Mouse (Mus musculus) MEL (cell line): ENCODE results near the gene Tfap4. TPM values are rescaled to one million over a fixed set of nuclear protein-coding genes. Genes with fewer than 3 reads are reported as not detected.

Experiments used
- DNase-seq: peaks from one replicate; pipeline ENCODE4 v3.0.0; 2011; ENCODE audit warnings: low read depth, low spot score
- H3K27ac ChIP-seq: 2 replicates; pipeline ENCODE4 v1.5.1; 2012; ENCODE audit warnings: low read depth, mild to moderate bottlenecking, control low read depth, low read length, moderate library complexity; ENCODE audit not compliant: control insufficient read depth
- H3K27me3 ChIP-seq, 2 experiments: fragments of 150-350 bp in 1 of 2; sonication (generic) in 1 of 2; 2 replicates each; pipeline ENCODE4 v1.6.1; 2012; ENCODE audit warnings: low read length in 2 of 2, mild to moderate bottlenecking in 2 of 2, improper control_type of control experiment in 1 of 2, moderate library complexity in 1 of 2; ENCODE audit not compliant: insufficient read depth in 2 of 2, control insufficient read depth in 1 of 2
- H3K36me3 ChIP-seq, 2 experiments: 2 replicates each; pipeline ENCODE4 v1.6.1; 2012 to 2014; ENCODE audit warnings: low read length in 2 of 2, improper control_type of control experiment in 1 of 2, inconsistent platforms in 1 of 2, mild to moderate bottlenecking in 1 of 2; ENCODE audit not compliant: insufficient read depth in 2 of 2, control insufficient read depth in 1 of 2
- H3K4me1 ChIP-seq, 2 experiments: fragments of 150-350 bp in 1 of 2; sonication (generic) in 1 of 2; 2 replicates each; pipeline ENCODE4 v1.6.1; 2012; ENCODE audit warnings: low read length in 2 of 2, improper control_type of control experiment in 1 of 2, mild to moderate bottlenecking in 1 of 2; ENCODE audit not compliant: insufficient read depth in 2 of 2, control insufficient read depth in 1 of 2
- H3K4me3 ChIP-seq, 2 experiments: fragments of 150-350 bp in 1 of 2; sonication (generic) in 1 of 2; 2 replicates each; pipeline ENCODE4 v1.5.1; 2012; ENCODE audit warnings: low read depth in 2 of 2, low read length in 2 of 2, mild to moderate bottlenecking in 2 of 2, moderate library complexity in 2 of 2, control low read depth in 1 of 2, improper control_type of control experiment in 1 of 2; ENCODE audit not compliant: control insufficient read depth in 1 of 2, insufficient read depth in 1 of 2
- H3K79me2 ChIP-seq: 2 replicates; pipeline ENCODE4 v1.6.1; 2012; ENCODE audit warnings: mild to moderate bottlenecking, low read length, moderate library complexity; ENCODE audit not compliant: control insufficient read depth, poor library complexity, insufficient read depth
- H3K9ac ChIP-seq: 2 replicates; pipeline ENCODE4 v1.6.1; 2012; ENCODE audit warnings: low read depth, mild to moderate bottlenecking, control low read depth, low read length, moderate library complexity; ENCODE audit not compliant: control insufficient read depth, poor library complexity, severe bottlenecking
- H3K9me3 ChIP-seq: fragments of 150-350 bp; sonication (generic); replicated peaks from 2 replicates; pipeline ENCODE4 v1.6.1; 2012; ENCODE audit warnings: mild to moderate bottlenecking, low read length, improper control_type of control experiment, moderate library complexity; ENCODE audit not compliant: insufficient read depth
- CHD1 ChIP-seq: IDR thresholded peaks from 2 replicates; pipeline ENCODE4 v1.6.1; 2012; ENCODE audit warnings: low read depth, mild to moderate bottlenecking, inconsistent platforms, low read length, improper control_type of control experiment
- E2F4 ChIP-seq: IDR thresholded peaks from 2 replicates; pipeline ENCODE4 v1.6.1; 2011; ENCODE audit warnings: low read depth, low read length, improper control_type of control experiment, borderline replicate concordance
- ELF1 ChIP-seq: IDR thresholded peaks from 2 replicates; pipeline ENCODE4 v1.6.1; 2014; ENCODE audit warnings: low read depth, mild to moderate bottlenecking, inconsistent platforms, low read length, improper control_type of control experiment, moderate library complexity
- EP300 ChIP-seq, 2 experiments: IDR thresholded peaks; 2 replicates each; pipeline ENCODE4 v1.6.1; 2011; ENCODE audit warnings: improper control_type of control experiment in 2 of 2, low read length in 2 of 2, low read depth in 1 of 2, mild to moderate bottlenecking in 1 of 2
- ETS1 ChIP-seq: IDR thresholded peaks from 2 replicates; pipeline ENCODE4 v1.6.1; 2012; ENCODE audit warnings: low read depth, mild to moderate bottlenecking, inconsistent platforms, low read length, improper control_type of control experiment, moderate library complexity
- GATA1 ChIP-seq: IDR thresholded peaks from 2 replicates; pipeline ENCODE4 v1.6.1; 2011; ENCODE audit warnings: low read depth, low read length, improper control_type of control experiment
- MAFK ChIP-seq: IDR thresholded peaks from 2 replicates; pipeline ENCODE4 v1.6.1; 2011; ENCODE audit warnings: low read depth, mild to moderate bottlenecking, low read length, improper control_type of control experiment, borderline replicate concordance
- MAZ ChIP-seq: IDR thresholded peaks from 2 replicates; pipeline ENCODE4 v1.6.1; 2012; ENCODE audit warnings: low read depth, mild to moderate bottlenecking, inconsistent platforms, low read length, improper control_type of control experiment
- MEF2A ChIP-seq: IDR thresholded peaks from 2 replicates; pipeline ENCODE4 v1.6.1; 2014; ENCODE audit warnings: low read depth, mild to moderate bottlenecking, inconsistent platforms, low read length, improper control_type of control experiment; ENCODE audit not compliant: poor library complexity, insufficient replicate concordance, severe bottlenecking; ENCODE audit errors: extremely low read depth
- MXI1 ChIP-seq: IDR thresholded peaks from 2 replicates; pipeline ENCODE4 v1.6.1; 2011; ENCODE audit warnings: mild to moderate bottlenecking, low read depth, low read length, improper control_type of control experiment
- MYB ChIP-seq: IDR thresholded peaks from 2 replicates; pipeline ENCODE4 v1.6.1; 2011; ENCODE audit warnings: mild to moderate bottlenecking, low read depth, low read length, improper control_type of control experiment
- POLR2A ChIP-seq, 2 experiments: IDR thresholded peaks; 2 replicates each; pipeline ENCODE4 v1.6.1; 2011 to 2012; ENCODE audit warnings: low read length in 2 of 2, mild to moderate bottlenecking in 2 of 2, control low read depth in 1 of 2, improper control_type of control experiment in 1 of 2, low read depth in 1 of 2, moderate library complexity in 1 of 2; ENCODE audit not compliant: control insufficient read depth in 1 of 2, insufficient read depth in 1 of 2, poor library complexity in 1 of 2
- POLR2AphosphoS2 ChIP-seq: IDR thresholded peaks from 2 replicates; pipeline ENCODE4 v1.6.1; 2011; ENCODE audit warnings: low read length, improper control_type of control experiment
- POLR2AphosphoS5 ChIP-seq: IDR thresholded peaks from 2 replicates; pipeline ENCODE4 v1.6.1; 2012; ENCODE audit warnings: low read depth, borderline replicate concordance, mild to moderate bottlenecking, inconsistent platforms, low read length, moderate library complexity, mixed read lengths
- RAD21 ChIP-seq: IDR thresholded peaks from 2 replicates; pipeline ENCODE4 v1.6.1; 2011; ENCODE audit warnings: mild to moderate bottlenecking, low read depth, low read length, improper control_type of control experiment
- SIN3A ChIP-seq: IDR thresholded peaks from 2 replicates; pipeline ENCODE4 v1.6.1; 2012; ENCODE audit warnings: low read length, improper control_type of control experiment, inconsistent platforms
- TBP ChIP-seq: IDR thresholded peaks from 2 replicates; pipeline ENCODE4 v1.8.0; 2011; ENCODE audit warnings: low read depth, low read length, improper control_type of control experiment
- TCF12 ChIP-seq: IDR thresholded peaks from 2 replicates; pipeline ENCODE4 v1.6.1; 2014; ENCODE audit warnings: low read depth, mild to moderate bottlenecking, inconsistent platforms, low read length, improper control_type of control experiment, moderate library complexity
- UBTF ChIP-seq: IDR thresholded peaks from 2 replicates; pipeline ENCODE4 v1.6.1; 2012; ENCODE audit warnings: low read depth, mild to moderate bottlenecking, inconsistent platforms, low read length, improper control_type of control experiment, moderate library complexity, borderline replicate concordance; ENCODE audit not compliant: insufficient read depth
- USF1 ChIP-seq: IDR thresholded peaks from 2 replicates; pipeline ENCODE4 v1.6.1; 2014; ENCODE audit warnings: low read depth, mild to moderate bottlenecking, inconsistent platforms, low read length, improper control_type of control experiment, moderate library complexity
- ZC3H11A ChIP-seq: IDR thresholded peaks from 2 replicates; pipeline ENCODE4 v1.6.1; 2012; ENCODE audit warnings: low read depth, mild to moderate bottlenecking, inconsistent platforms, low read length, improper control_type of control experiment
- ZMIZ1 ChIP-seq: IDR thresholded peaks from 2 replicates; pipeline ENCODE4 v1.6.1; 2012; ENCODE audit warnings: low read depth, mild to moderate bottlenecking, inconsistent platforms, low read length, improper control_type of control experiment, moderate library complexity
- ZNF384 ChIP-seq: IDR thresholded peaks from 2 replicates; pipeline ENCODE4 v1.6.1; 2012; ENCODE audit warnings: low read depth, mild to moderate bottlenecking, inconsistent platforms, low read length, improper control_type of control experiment
- polyA plus RNA-seq, 2 experiments: library from polyadenylated mRNA; stranded (reverse) in 1 of 2; unstranded in 1 of 2; fragments of >175 nt in 1 of 2; fragments of >200 nt in 1 of 2; gene quantifications; 2 replicates each; pipeline versions ENCODE4 v1.2.1 to v1.2.4; 2012; ENCODE audit warnings: low replicate concordance in 2 of 2, low read depth in 1 of 2; ENCODE audit not compliant: insufficient read length in 2 of 2, insufficient read depth in 1 of 2, missing spikeins in 1 of 2
- total RNA-seq: library from RNA; depleted of rRNA; stranded (reverse); fragments of 300-350 nt; gene quantifications from 2 replicates; pipeline ENCODE4 v1.2.3, GENCODE M21; 2012

The Tfap4 gene
- total and polyA plus RNA-seq, 3 experiments, result 26.2 to 217 (median 40.3) TPM

GRCm38 (mm10) chr16:4500598-4501385, 58.9 kb downstream of the Tfap4 start:
- Histone ChIP-seq H3K4me3 (no peak overlapping the region), H3K36me3 (no peaks in the 10 kb centered on the region), H3K27ac (no peak overlapping the region), H3K27me3 (no peaks in the 10 kb centered on the region), H3K9me3 (no peaks in the 10 kb centered on the region), H3K9ac (no peak overlapping the region), H3K4me1 (no peaks in the 10 kb centered on the region), H3K79me2 (no peaks in the 10 kb centered on the region)
- no peak for TF ChIP-seq ZMIZ1
- DNase-seq, result no peak

- Histone ChIP-seq H3K4me1 (no peaks in the 10 kb centered on the region), H3K79me2 (no peaks in the 10 kb centered on the region), H3K9me3 (no peaks in the 10 kb centered on the region), H3K36me3 (no peaks in the 10 kb centered on the region), H3K9ac (no peak overlapping the region), H3K27ac (no peak overlapping the region), H3K27me3 (no peaks in the 10 kb centered on the region), H3K4me3 (no peak overlapping the region)
- TF ChIP-seq MYB (no peak), MXI1 (no peak), SIN3A (no peak), UBTF (no peak), ZC3H11A (no peak), POLR2AphosphoS2 (no peak), MEF2A (no peak), ELF1 (no peak), ETS1 (no peak), MAFK (no peak)
- no peak for DNase-seq
Observed at GRCm38 (mm10) chr16:4497762-4498607, 61.7 kb downstream of the Tfap4 start.

- Histone ChIP-seq H3K9me3 (no peaks in the 10 kb centered on the region), H3K27me3 (no peaks in the 10 kb centered on the region), H3K36me3 (no peaks in the 10 kb centered on the region), H3K9ac (no peak overlapping the region), H3K79me2 (no peaks in the 10 kb centered on the region), H3K4me1 (no peaks in the 10 kb centered on the region), H3K27ac (no peak overlapping the region), H3K4me3 (no peak overlapping the region)
- no peak for DNase-seq
- TF ChIP-seq ZMIZ1 (no peak), CHD1 (no peak), EP300 (IDR thresholded peaks at IDR 0.05; ENCODE audit: low read depth in 1 of 2, low read length in 2 of 2) (no peak), POLR2AphosphoS5 (no peak), TBP (no peak), MAZ (no peak), ZNF384 (no peak), GATA1 (no peak), USF1 (no peak), TCF12 (no peak), SIN3A (no peak), E2F4 (no peak), POLR2A (IDR thresholded peaks at IDR 0.05; ENCODE audit: control insufficient read depth in 1 of 2, insufficient read depth in 1 of 2, low read depth in 1 of 2, low read length in 2 of 2, poor library complexity in 1 of 2) (no peak), RAD21 (no peak), ETS1 (no peak)
Observed at GRCm38 (mm10) chr16:4496470-4496869, 63.2 kb downstream of the Tfap4 start.
